Mouse (Mus musculus) MEL (cell line): ENCODE results near the gene Strn. TPM values are rescaled to one million over a fixed set of nuclear protein-coding genes. Genes with fewer than 3 reads are reported as not detected.

Source experiments
- DNase-seq: peaks from one replicate; pipeline ENCODE4 v3.0.0; 2011; ENCODE audit warnings: low read depth, low spot score
- H3K27ac ChIP-seq: 2 replicates; pipeline ENCODE4 v1.5.1; 2012; ENCODE audit warnings: low read depth, mild to moderate bottlenecking, control low read depth, low read length, moderate library complexity; ENCODE audit not compliant: control insufficient read depth
- H3K27me3 ChIP-seq, 2 experiments: fragments of 150-350 bp in 1 of 2; sonication (generic) in 1 of 2; 2 replicates each; pipeline ENCODE4 v1.6.1; 2012; ENCODE audit warnings: low read length in 2 of 2, mild to moderate bottlenecking in 2 of 2, improper control_type of control experiment in 1 of 2, moderate library complexity in 1 of 2; ENCODE audit not compliant: insufficient read depth in 2 of 2, control insufficient read depth in 1 of 2
- H3K36me3 ChIP-seq, 2 experiments: 2 replicates each; pipeline ENCODE4 v1.6.1; 2012 to 2014; ENCODE audit warnings: low read length in 2 of 2, improper control_type of control experiment in 1 of 2, inconsistent platforms in 1 of 2, mild to moderate bottlenecking in 1 of 2; ENCODE audit not compliant: insufficient read depth in 2 of 2, control insufficient read depth in 1 of 2
- H3K4me1 ChIP-seq, 2 experiments: fragments of 150-350 bp in 1 of 2; sonication (generic) in 1 of 2; 2 replicates each; pipeline ENCODE4 v1.6.1; 2012; ENCODE audit warnings: low read length in 2 of 2, improper control_type of control experiment in 1 of 2, mild to moderate bottlenecking in 1 of 2; ENCODE audit not compliant: insufficient read depth in 2 of 2, control insufficient read depth in 1 of 2
- H3K4me3 ChIP-seq, 2 experiments: fragments of 150-350 bp in 1 of 2; sonication (generic) in 1 of 2; 2 replicates each; pipeline ENCODE4 v1.5.1; 2012; ENCODE audit warnings: low read depth in 2 of 2, low read length in 2 of 2, mild to moderate bottlenecking in 2 of 2, moderate library complexity in 2 of 2, control low read depth in 1 of 2, improper control_type of control experiment in 1 of 2; ENCODE audit not compliant: control insufficient read depth in 1 of 2, insufficient read depth in 1 of 2
- H3K79me2 ChIP-seq: 2 replicates; pipeline ENCODE4 v1.6.1; 2012; ENCODE audit warnings: mild to moderate bottlenecking, low read length, moderate library complexity; ENCODE audit not compliant: control insufficient read depth, poor library complexity, insufficient read depth
- H3K9ac ChIP-seq: 2 replicates; pipeline ENCODE4 v1.6.1; 2012; ENCODE audit warnings: low read depth, mild to moderate bottlenecking, control low read depth, low read length, moderate library complexity; ENCODE audit not compliant: control insufficient read depth, poor library complexity, severe bottlenecking
- H3K9me3 ChIP-seq: fragments of 150-350 bp; sonication (generic); replicated peaks from 2 replicates; pipeline ENCODE4 v1.6.1; 2012; ENCODE audit warnings: mild to moderate bottlenecking, low read length, improper control_type of control experiment, moderate library complexity; ENCODE audit not compliant: insufficient read depth
- BHLHE40 ChIP-seq: IDR thresholded peaks from 2 replicates; pipeline ENCODE4 v1.6.1; 2012; ENCODE audit warnings: low read depth, mild to moderate bottlenecking, inconsistent platforms, low read length, improper control_type of control experiment, borderline replicate concordance
- E2F4 ChIP-seq: IDR thresholded peaks from 2 replicates; pipeline ENCODE4 v1.6.1; 2011; ENCODE audit warnings: low read depth, low read length, improper control_type of control experiment, borderline replicate concordance
- ELF1 ChIP-seq: IDR thresholded peaks from 2 replicates; pipeline ENCODE4 v1.6.1; 2014; ENCODE audit warnings: low read depth, mild to moderate bottlenecking, inconsistent platforms, low read length, improper control_type of control experiment, moderate library complexity
- EP300 ChIP-seq, 2 experiments: IDR thresholded peaks; 2 replicates each; pipeline ENCODE4 v1.6.1; 2011; ENCODE audit warnings: improper control_type of control experiment in 2 of 2, low read length in 2 of 2, low read depth in 1 of 2, mild to moderate bottlenecking in 1 of 2
- ETS1 ChIP-seq: IDR thresholded peaks from 2 replicates; pipeline ENCODE4 v1.6.1; 2012; ENCODE audit warnings: low read depth, mild to moderate bottlenecking, inconsistent platforms, low read length, improper control_type of control experiment, moderate library complexity
- GABPA ChIP-seq: IDR thresholded peaks from 2 replicates; pipeline ENCODE4 v1.6.1; 2012; ENCODE audit warnings: low read depth, mild to moderate bottlenecking, inconsistent platforms, low read length, improper control_type of control experiment, moderate library complexity
- GATA1 ChIP-seq: IDR thresholded peaks from 2 replicates; pipeline ENCODE4 v1.6.1; 2011; ENCODE audit warnings: low read depth, low read length, improper control_type of control experiment
- MXI1 ChIP-seq: IDR thresholded peaks from 2 replicates; pipeline ENCODE4 v1.6.1; 2011; ENCODE audit warnings: mild to moderate bottlenecking, low read depth, low read length, improper control_type of control experiment
- MYB ChIP-seq: IDR thresholded peaks from 2 replicates; pipeline ENCODE4 v1.6.1; 2011; ENCODE audit warnings: mild to moderate bottlenecking, low read depth, low read length, improper control_type of control experiment
- NELFE ChIP-seq: IDR thresholded peaks from 2 replicates; pipeline ENCODE4 v1.6.1; 2011; ENCODE audit warnings: low read depth, low read length, improper control_type of control experiment
- POLR2AphosphoS2 ChIP-seq: IDR thresholded peaks from 2 replicates; pipeline ENCODE4 v1.6.1; 2011; ENCODE audit warnings: low read length, improper control_type of control experiment
- RAD21 ChIP-seq: IDR thresholded peaks from 2 replicates; pipeline ENCODE4 v1.6.1; 2011; ENCODE audit warnings: mild to moderate bottlenecking, low read depth, low read length, improper control_type of control experiment
- SMC3 ChIP-seq: IDR thresholded peaks from 2 replicates; pipeline ENCODE4 v1.6.1; 2011; ENCODE audit warnings: low read depth, low read length, improper control_type of control experiment
- TBP ChIP-seq: IDR thresholded peaks from 2 replicates; pipeline ENCODE4 v1.8.0; 2011; ENCODE audit warnings: low read depth, low read length, improper control_type of control experiment
- TCF12 ChIP-seq: IDR thresholded peaks from 2 replicates; pipeline ENCODE4 v1.6.1; 2014; ENCODE audit warnings: low read depth, mild to moderate bottlenecking, inconsistent platforms, low read length, improper control_type of control experiment, moderate library complexity
- UBTF ChIP-seq: IDR thresholded peaks from 2 replicates; pipeline ENCODE4 v1.6.1; 2012; ENCODE audit warnings: low read depth, mild to moderate bottlenecking, inconsistent platforms, low read length, improper control_type of control experiment, moderate library complexity, borderline replicate concordance; ENCODE audit not compliant: insufficient read depth
- USF1 ChIP-seq: IDR thresholded peaks from 2 replicates; pipeline ENCODE4 v1.6.1; 2014; ENCODE audit warnings: low read depth, mild to moderate bottlenecking, inconsistent platforms, low read length, improper control_type of control experiment, moderate library complexity
- USF2 ChIP-seq, 2 experiments: IDR thresholded peaks; 2 replicates each; pipeline ENCODE4 v1.6.1; 2011 to 2012; ENCODE audit warnings: improper control_type of control experiment in 2 of 2, low read length in 2 of 2, borderline replicate concordance in 1 of 2, inconsistent platforms in 1 of 2, low read depth in 1 of 2, mild to moderate bottlenecking in 1 of 2; ENCODE audit not compliant: insufficient read depth in 1 of 2
- ZC3H11A ChIP-seq: IDR thresholded peaks from 2 replicates; pipeline ENCODE4 v1.6.1; 2012; ENCODE audit warnings: low read depth, mild to moderate bottlenecking, inconsistent platforms, low read length, improper control_type of control experiment
- ZKSCAN1 ChIP-seq: IDR thresholded peaks from 2 replicates; pipeline ENCODE4 v1.6.1; 2012; ENCODE audit warnings: low read depth, mild to moderate bottlenecking, inconsistent platforms, low read length, improper control_type of control experiment, moderate library complexity
- ZMIZ1 ChIP-seq: IDR thresholded peaks from 2 replicates; pipeline ENCODE4 v1.6.1; 2012; ENCODE audit warnings: low read depth, mild to moderate bottlenecking, inconsistent platforms, low read length, improper control_type of control experiment, moderate library complexity
- polyA plus RNA-seq, 2 experiments: library from polyadenylated mRNA; stranded (reverse) in 1 of 2; unstranded in 1 of 2; fragments of >175 nt in 1 of 2; fragments of >200 nt in 1 of 2; gene quantifications; 2 replicates each; pipeline versions ENCODE4 v1.2.1 to v1.2.4; 2012; ENCODE audit warnings: low replicate concordance in 2 of 2, low read depth in 1 of 2; ENCODE audit not compliant: insufficient read length in 2 of 2, insufficient read depth in 1 of 2, missing spikeins in 1 of 2
- total RNA-seq: library from RNA; depleted of rRNA; stranded (reverse); fragments of 300-350 nt; gene quantifications from 2 replicates; pipeline ENCODE4 v1.2.3, GENCODE M21; 2012

Strn gene
- total and polyA plus RNA-seq, 3 experiments = 10.2 to 13.9 TPM; not detected in 1

GRCm38 (mm10) chr17:78642259-78642658 lies 94.7 kb downstream of the Strn start:
- DNase-seq = no peak
- Histone ChIP-seq H3K9me3 (no peaks in the 10 kb centered on the region), H3K4me1 (no peaks in the 10 kb centered on the region), H3K27ac (no peak overlapping the region), H3K4me3 (no peak overlapping the region), H3K27me3 (no peaks in the 10 kb centered on the region), H3K79me2 (no peaks in the 10 kb centered on the region), H3K36me3 (no peaks in the 10 kb centered on the region), H3K9ac (no peak overlapping the region)
- no peak for TF ChIP-seq RAD21
- no peak for TF ChIP-seq ZKSCAN1
- no peak for TF ChIP-seq TBP
- no peak for TF ChIP-seq ETS1

GRCm38 (mm10) chr17:78640387-78640786 lies 96.6 kb downstream of the Strn start:
- DNase-seq = no peak
- H3K27me3 ChIP-seq = no peaks in the 10 kb centered on the region
- TF ChIP-seq RAD21 (no peak), USF1 (no peak), ZMIZ1 (no peak), UBTF (no peak), MYB (no peak), ELF1 (no peak), TCF12 (no peak), E2F4 (no peak), POLR2AphosphoS2 (no peak), GATA1 (no peak), EP300 (IDR thresholded peaks at IDR 0.05; ENCODE audit: low read depth in 1 of 2, low read length in 2 of 2) (no peak), ETS1 (no peak), ZKSCAN1 (no peak), ZC3H11A (no peak)
- H3K4me3 ChIP-seq = no peak overlapping the region
- no peaks in the 10 kb centered on the region for H3K4me1 ChIP-seq
- no peak overlapping the region for H3K27ac ChIP-seq
- no peaks in the 10 kb centered on the region for H3K79me2 ChIP-seq
- H3K9me3 ChIP-seq = no peaks in the 10 kb centered on the region
- H3K36me3 ChIP-seq = no peaks in the 10 kb centered on the region
- H3K9ac ChIP-seq = no peak overlapping the region

- H3K27me3 ChIP-seq = no peaks in the 10 kb centered on the region
- H3K9me3 ChIP-seq = no peaks in the 10 kb centered on the region
- no peaks in the 10 kb centered on the region for H3K79me2 ChIP-seq
- H3K4me3 ChIP-seq = no peak overlapping the region
- no peak for DNase-seq
- H3K36me3 ChIP-seq = no peaks in the 10 kb centered on the region
- no peak overlapping the region for H3K27ac ChIP-seq
- TF ChIP-seq GABPA (no peak), BHLHE40 (no peak), USF1 (no peak), NELFE (no peak), MXI1 (no peak), USF2 (IDR thresholded peaks at IDR 0.05; ENCODE audit: borderline replicate concordance in 1 of 2, insufficient read depth in 1 of 2, low read depth in 1 of 2, low read length in 2 of 2) (no peak), SMC3 (no peak), TBP (no peak)
- TF ChIP-seq, all 39 proteins: peak for 0
- Histone ChIP-seq H3K4me1 (no peaks in the 10 kb centered on the region), H3K9ac (no peak overlapping the region)
These were observed 97.9 kb downstream of the Strn start for GRCm38 (mm10) chr17:78639099-78639498.
